Mouse (Mus musculus) heart, embryonic 11.5 days (tissue): ENCODE data around the gene Fancc. TPM values are rescaled to one million over a fixed set of nuclear protein-coding genes. Genes with fewer than 3 reads are reported as not detected.
"Not testable (repeated sequence)": the region's sequence is repeated elsewhere in the genome, so short reads cannot be mapped to it uniquely, and the experiment has no call there.

ENCODE experiments used
- ATAC-seq: fragments of 200-750 bp; cut with Nextera tagmentation; replicated peaks from 2 replicates; pipeline ENCODE4 v1.8.0; 2017; ENCODE audit warnings: moderate library complexity; ENCODE audit not compliant: insufficient number of reproducible peaks, low FRiP score, low TSS enrichment
- H3K27ac ChIP-seq: fragments of 300-500 bp; sonication (generic); 2 replicates; pipeline ENCODE4 v1.5.1; 2014; ENCODE audit warnings: mild to moderate bottlenecking, low read depth, low read length
- H3K27me3 ChIP-seq: fragments of 300-500 bp; sonication (generic); 2 replicates; pipeline ENCODE4 v1.6.1; 2014; ENCODE audit warnings: mild to moderate bottlenecking, low read length, mixed read lengths; ENCODE audit not compliant: control insufficient read depth, insufficient read depth
- H3K36me3 ChIP-seq: fragments of 300-500 bp; sonication (generic); 2 replicates; pipeline ENCODE4 v1.6.1; 2014; ENCODE audit warnings: mild to moderate bottlenecking, low read length, moderate library complexity, mixed read lengths; ENCODE audit not compliant: control insufficient read depth, insufficient read depth
- H3K4me1 ChIP-seq: fragments of 300-500 bp; sonication (generic); 2 replicates; pipeline ENCODE4 v1.6.1; 2014; ENCODE audit warnings: low read length; ENCODE audit not compliant: control insufficient read depth, insufficient read depth
- H3K4me2 ChIP-seq: fragments of 300-500 bp; sonication (generic); 2 replicates; pipeline ENCODE4 v1.6.1; 2014; ENCODE audit warnings: mild to moderate bottlenecking, moderate library complexity
- H3K4me3 ChIP-seq: fragments of 300-500 bp; sonication (generic); 2 replicates; pipeline ENCODE4 v1.5.1; 2014; ENCODE audit warnings: low read depth, low read length
- H3K9ac ChIP-seq: fragments of 300-500 bp; sonication (generic); 2 replicates; pipeline ENCODE4 v1.6.1; 2014; ENCODE audit warnings: mild to moderate bottlenecking, low read depth, low read length, moderate library complexity
- H3K9me3 ChIP-seq: fragments of 300-500 bp; sonication (generic); replicated peaks from 2 replicates; pipeline ENCODE4 v1.6.1; 2016; ENCODE audit warnings: low read length; ENCODE audit not compliant: control insufficient read depth
- WGBS: fragments of 180-500 bp; shearing (Covaris S2); extraction: QIAGEN DNeasy Blood & Tissue Kit; methylation state at CpG from one replicate; pipeline ENCODE4 v1.1.7; 2014; ENCODE audit not compliant: insufficient replicate concordance; 5-methylcytosine and 5-hydroxymethylcytosine counted together
- polyA plus RNA-seq: library from polyadenylated mRNA; unstranded; fragments of >200 nt; fragmentation: Nextera tagmentation; extraction: Ambion mirVana; gene quantifications from 2 replicates; pipeline ENCODE4 v1.2.1, GENCODE M21; 2014

Gene Fancc
- polyA plus RNA-seq, 1 experiment from 2014 or later = 12.3 TPM

DNA sequence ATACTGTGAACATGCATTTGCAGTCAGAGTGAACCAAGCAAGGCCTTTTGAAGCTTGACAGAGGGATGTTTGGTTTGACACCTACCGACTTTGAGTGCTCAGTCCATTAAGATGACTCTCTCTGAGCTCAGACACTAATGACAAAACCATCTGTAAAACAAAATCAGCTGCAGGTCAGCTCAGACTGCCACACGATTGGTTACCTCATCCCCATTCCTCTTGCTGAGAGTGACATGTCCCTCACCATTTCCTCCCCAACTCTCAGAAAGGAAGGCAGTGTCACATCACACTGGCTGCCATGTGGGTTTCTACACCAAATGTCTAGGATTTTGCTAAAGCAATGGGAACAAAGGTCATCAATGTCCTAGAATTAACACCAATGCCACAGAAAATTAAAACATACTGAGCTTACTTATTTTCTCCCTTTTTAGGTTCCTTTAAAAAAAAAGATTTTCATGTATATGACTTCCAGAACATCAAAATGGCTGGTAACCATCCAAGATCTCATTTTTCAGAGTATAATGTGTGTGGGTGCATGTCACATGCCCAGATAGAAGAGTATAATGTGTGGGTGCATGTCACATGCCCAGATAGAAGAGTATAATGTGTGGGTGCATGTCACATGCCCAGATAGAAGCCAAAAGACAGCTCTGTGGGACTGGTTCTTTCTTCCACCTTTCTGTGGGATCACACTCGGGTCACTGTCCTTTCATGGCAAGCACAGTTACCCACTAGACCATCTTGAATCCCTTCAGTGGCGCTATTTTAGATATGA is 136.8 kb downstream of the Fancc start:
- Histone ChIP-seq H3K27ac (no peak overlapping the region), H3K4me2 (no peak overlapping the region), H3K27me3 (no peaks in the 10 kb centered on the region), H3K36me3 (0 out of 2 replicates have a peak, but pooled peaks cover 2% of the 10 kb centered on the region), H3K9me3 (no peaks in the 10 kb centered on the region), H3K4me3 (no peak overlapping the region), H3K4me1 (no peaks in the 10 kb centered on the region), H3K9ac (no peak overlapping the region)
- no peak for ATAC-seq
- WGBS = 56% methylated on average over 4 of the region's 4 CpGs

DNA sequence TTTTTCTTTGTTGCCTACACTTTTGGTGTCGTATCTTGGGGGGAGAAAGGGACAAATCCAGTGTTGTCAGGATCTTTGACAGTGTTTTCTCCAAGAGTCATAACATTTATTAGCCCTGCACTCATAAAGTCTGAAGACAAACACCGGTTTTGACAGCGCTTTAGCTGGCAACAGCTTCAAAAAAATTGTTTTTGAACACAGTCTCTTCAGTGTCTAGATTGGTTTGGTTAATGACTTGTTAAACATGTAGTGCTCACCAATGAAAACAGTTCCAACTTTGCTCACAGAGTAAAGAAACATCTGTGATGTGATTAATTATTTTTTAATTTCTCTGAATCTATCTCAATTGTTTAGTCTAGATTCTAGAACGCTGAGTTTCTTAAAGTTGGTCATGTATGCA is 137.7 kb downstream of the Fancc start:
- Histone ChIP-seq H3K9ac (no peak overlapping the region), H3K36me3 (0 out of 2 replicates have a peak, but pooled peaks cover 2% of the 10 kb centered on the region), H3K4me3 (no peak overlapping the region), H3K4me2 (no peak overlapping the region), H3K4me1 (no peaks in the 10 kb centered on the region), H3K27ac (no peak overlapping the region), H3K27me3 (no peaks in the 10 kb centered on the region), H3K9me3 (no peaks in the 10 kb centered on the region)
- 85% methylated on average over 4 of the region's 4 CpGs for WGBS
- no peak for ATAC-seq

GRCm38 (mm10) chr13:63356558-63356957 is 140.5 kb downstream of the Fancc start:
- 0 out of 2 replicates have a peak, but pooled peaks cover 2% of the 10 kb centered on the region for H3K36me3 ChIP-seq
- H3K9ac ChIP-seq = no peak overlapping the region
- H3K4me2 ChIP-seq = no peak overlapping the region
- no peak overlapping the region for H3K27ac ChIP-seq
- H3K27me3 ChIP-seq = no peaks in the 10 kb centered on the region
- no peak overlapping the region for H3K4me3 ChIP-seq
- 33% methylated on average over 3 of the region's 3 CpGs for WGBS
- no peaks in the 10 kb centered on the region for H3K4me1 ChIP-seq
- no peak for ATAC-seq
- no peaks in the 10 kb centered on the region for H3K9me3 ChIP-seq

- no peak for ATAC-seq
- no peak overlapping the region for H3K4me3 ChIP-seq
- no peak overlapping the region for H3K27ac ChIP-seq
- whole genome bisulfite sequencing = 87% methylated on average over 4 of the region's 4 CpGs
- H3K4me2 ChIP-seq = no peak overlapping the region
- H3K9me3 ChIP-seq = no peaks in the 10 kb centered on the region
- no peaks in the 10 kb centered on the region for H3K4me1 ChIP-seq
- 0 out of 2 replicates have a peak, but pooled peaks cover 2% of the 10 kb centered on the region for H3K36me3 ChIP-seq
- no peak overlapping the region for H3K9ac ChIP-seq
- no peaks in the 10 kb centered on the region for H3K27me3 ChIP-seq
Measured at GRCm38 (mm10) chr13:63356101-63356500, 141.0 kb downstream of the Fancc start.

GRCm38 (mm10) chr13:63353312-63353711 is 143.8 kb downstream of the Fancc start:
- not testable (repeated sequence) for H3K9ac ChIP-seq, H3K27me3 ChIP-seq, H3K36me3 ChIP-seq, H3K4me2 ChIP-seq, H3K4me3 ChIP-seq, H3K9me3 ChIP-seq, H3K27ac ChIP-seq, ATAC-seq, H3K4me1 ChIP-seq
- WGBS = 80% methylated on average over 4 of the region's 4 CpGs

DNA sequence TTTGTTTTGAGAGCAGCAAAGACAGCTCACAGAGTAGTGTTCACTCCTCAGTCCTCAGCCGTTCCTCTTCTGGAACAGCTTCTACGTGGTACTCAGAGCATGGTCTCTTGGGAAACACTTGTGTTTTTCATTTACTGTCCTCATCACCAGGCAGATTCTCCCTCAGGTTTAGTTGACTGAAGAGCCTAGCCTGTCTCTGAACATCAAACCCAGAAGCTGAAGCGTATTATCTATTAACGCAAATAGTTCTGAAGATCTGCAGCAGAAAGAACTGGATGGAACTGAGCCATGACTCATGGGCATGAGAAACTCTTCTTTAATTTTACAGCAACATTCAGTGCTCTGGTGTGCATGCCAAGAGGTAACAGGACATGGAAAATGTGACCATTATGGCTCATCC is 147.0 kb downstream of the Fancc start:
- H3K4me1 ChIP-seq = no peaks in the 10 kb centered on the region
- H3K4me2 ChIP-seq = no peak overlapping the region
- no peaks in the 10 kb centered on the region for H3K27me3 ChIP-seq
- 87% methylated on average over 4 of the region's 4 CpGs for WGBS
- no peak for ATAC-seq
- H3K4me3 ChIP-seq = no peak overlapping the region
- no peaks in the 10 kb centered on the region for H3K36me3 ChIP-seq
- no peaks in the 10 kb centered on the region for H3K9me3 ChIP-seq
- no peak overlapping the region for H3K9ac ChIP-seq
- no peak overlapping the region for H3K27ac ChIP-seq

DNA sequence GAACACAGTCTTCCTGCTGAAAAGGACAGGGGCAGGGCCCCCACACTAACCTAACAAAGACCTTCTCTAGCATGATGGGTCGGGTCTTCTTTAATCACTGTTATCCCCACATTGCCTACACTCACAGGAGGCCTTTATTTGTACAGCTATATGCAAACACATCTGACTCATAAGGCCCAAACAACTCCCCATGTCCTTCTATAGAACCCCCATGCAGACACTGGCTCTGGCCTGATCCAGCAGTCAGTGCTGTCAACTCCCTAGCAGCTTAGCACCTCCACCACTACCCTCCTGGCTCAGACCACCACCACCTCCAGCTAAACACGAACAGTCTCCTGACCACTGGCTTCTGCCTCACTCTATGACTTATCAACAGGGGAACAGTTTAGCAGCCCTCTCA is 149.4 kb downstream of the Fancc start:
- no peak for ATAC-seq
- Histone ChIP-seq H3K4me3 (no peak overlapping the region), H3K36me3 (no peaks in the 10 kb centered on the region), H3K27me3 (no peaks in the 10 kb centered on the region), H3K27ac (no peak overlapping the region), H3K9ac (no peak overlapping the region), H3K9me3 (no peaks in the 10 kb centered on the region), H3K4me1 (no peaks in the 10 kb centered on the region), H3K4me2 (no peak overlapping the region)
- 72% methylated on average over 2 of the region's 2 CpGs for WGBS

DNA sequence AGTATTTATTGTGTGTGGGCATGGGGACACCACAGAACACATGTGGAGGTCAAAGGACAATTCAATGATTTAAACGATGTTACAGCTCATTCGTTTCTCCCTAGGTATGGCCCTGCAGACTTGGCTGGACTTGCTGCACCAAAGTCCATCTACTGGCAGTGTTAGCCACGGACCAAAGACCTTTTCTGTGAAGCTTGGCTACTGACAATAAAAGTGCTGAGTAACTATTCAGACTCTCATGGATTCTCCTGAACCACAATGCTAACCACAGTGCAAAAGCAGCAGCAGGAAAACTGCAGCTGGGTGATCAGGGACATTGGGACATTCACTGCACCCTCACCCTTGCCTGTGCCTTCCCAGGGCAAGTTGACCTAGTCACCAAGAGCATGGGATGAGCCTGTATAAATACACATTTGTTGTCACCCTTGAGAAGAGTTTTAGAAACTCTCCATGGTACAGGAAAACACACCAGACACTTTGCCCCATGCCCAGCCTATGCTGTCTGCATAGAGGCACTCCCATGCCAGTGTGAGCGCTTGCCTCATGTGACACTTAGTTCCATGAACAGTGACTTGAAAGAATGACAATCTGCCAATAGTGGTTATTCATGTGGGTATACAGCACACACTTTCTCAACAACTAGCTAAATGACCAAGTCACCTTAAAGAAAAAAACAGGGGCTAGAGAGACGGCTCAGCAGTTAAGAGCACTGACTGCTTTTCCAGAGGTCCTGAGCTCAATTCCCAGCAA is 151.4 kb downstream of the Fancc start:
- Histone ChIP-seq H3K27me3 (no peaks in the 10 kb centered on the region), H3K27ac (no peak overlapping the region), H3K4me3 (no peak overlapping the region), H3K4me2 (no peak overlapping the region), H3K36me3 (no peaks in the 10 kb centered on the region), H3K9me3 (no peaks in the 10 kb centered on the region), H3K9ac (no peak overlapping the region), H3K4me1 (no peaks in the 10 kb centered on the region)
- WGBS = 85% methylated on average over 5 of the region's 5 CpGs
- ATAC-seq = no peak
